Mouse (Mus musculus) CH12.LX (cell line): ENCODE measurements at regions not wholly inside any gene's neighbourhood (a gene's known extent, or its start where the extent isn't known, plus 50 kb on each side); places are given as distances from the start of the nearest gene placed in this dataset.

Source experiments
- CTCF ChIP-seq, 2 experiments: IDR thresholded peaks in 1 of 2; conservative IDR thresholded peaks in 1 of 2; 2 replicates each; pipeline ENCODE4 v1.5.1; 2011 to 2012; ENCODE audit warnings: low read depth in 2 of 2, low read length in 2 of 2, improper control_type of control experiment in 1 of 2, inconsistent platforms in 1 of 2, mild to moderate bottlenecking in 1 of 2, moderate library complexity in 1 of 2
- MAX ChIP-seq: IDR thresholded peaks from 2 replicates; pipeline ENCODE4 v1.6.1; 2011; ENCODE audit warnings: low read length, improper control_type of control experiment
- NELFE ChIP-seq: IDR thresholded peaks from 2 replicates; pipeline ENCODE4 v1.6.1; 2011; ENCODE audit warnings: low read depth, low read length, improper control_type of control experiment
- UBTF ChIP-seq: IDR thresholded peaks from 2 replicates; pipeline ENCODE4 v1.6.1; 2012; ENCODE audit warnings: low read depth, mild to moderate bottlenecking, inconsistent platforms, low read length, improper control_type of control experiment, moderate library complexity

GRCm38 (mm10) chr14:105008331-105008730 lies 168.8 kb downstream of the Rbm26 start:
- no peak for TF ChIP-seq NELFE
- TF ChIP-seq MAX: no peak
- TF ChIP-seq CTCF (conservative IDR thresholded peaks at IDR 0.05 in 1 of 2, IDR thresholded peaks at IDR 0.05 in 1 of 2; ENCODE audit: low read depth in 2 of 2, low read length in 2 of 2): no peak
- TF ChIP-seq UBTF: no peak
